Mouse (Mus musculus): ENCODE measurements around the gene Fem1a.

The Fem1a gene

GRCm38 (mm10) chr17:56256239-56256881, at the start of gene Fem1a:
Gene Fem1a, plus strand, starts transcription at chr17:56256810.
- DNase-seq (ENCODE audit: low spot score): peak; percentile 98

- DNase-seq (ENCODE audit: low spot score): no peak
These were observed 49.5 kb upstream of the Fem1a start for GRCm38 (mm10) chr17:56206986-56207674.

GRCm38 (mm10) chr17:56207963-56208530, 48.6 kb upstream of the Fem1a start:
- no peak for DNase-seq (ENCODE audit: low spot score)

GRCm38 (mm10) chr17:56208821-56209220, 47.8 kb upstream of the Fem1a start:
- DNase-seq (ENCODE audit: low spot score): no peak

- no peak for DNase-seq (ENCODE audit: low spot score)
These were observed 45.5 kb upstream of the Fem1a start for GRCm38 (mm10) chr17:56211090-56211489.

GRCm38 (mm10) chr17:56212676-56213075, 43.9 kb upstream of the Fem1a start:
- DNase-seq (ENCODE audit: low spot score): no peak

GRCm38 (mm10) chr17:56214229-56214628, 42.4 kb upstream of the Fem1a start:
- no peak for DNase-seq (ENCODE audit: low spot score)

- no peak for DNase-seq (ENCODE audit: low spot score)
These were observed 38.9 kb upstream of the Fem1a start for GRCm38 (mm10) chr17:56217670-56218069.

GRCm38 (mm10) chr17:56218377-56219191, 38.0 kb upstream of the Fem1a start, which contains the start of gene Dpp9:
Gene Dpp9, minus strand, starts transcription at chr17:56218905.
- DNase-seq (ENCODE audit: low spot score): peak; percentile 91

GRCm38 (mm10) chr17:56219251-56219650, 37.4 kb upstream of the Fem1a start:
- DNase-seq (ENCODE audit: low spot score): no peak

- DNase-seq (ENCODE audit: low spot score): no peak
These were observed 36.8 kb upstream of the Fem1a start for GRCm38 (mm10) chr17:56219805-56220204.

GRCm38 (mm10) chr17:56224916-56225315, 31.7 kb upstream of the Fem1a start:
- no peak for DNase-seq (ENCODE audit: low spot score)

- DNase-seq (ENCODE audit: low spot score): no peak
These were observed 30.0 kb upstream of the Fem1a start for GRCm38 (mm10) chr17:56226566-56226965.

- peak; percentile 84 for DNase-seq (ENCODE audit: low spot score)
These were observed 26.7 kb upstream of the Fem1a start for GRCm38 (mm10) chr17:56229943-56230342.

GRCm38 (mm10) chr17:56233389-56233788, 23.2 kb upstream of the Fem1a start:
- no peak for DNase-seq (ENCODE audit: low spot score)

GRCm38 (mm10) chr17:56233818-56234469, 22.7 kb upstream of the Fem1a start:
- DNase-seq (ENCODE audit: low spot score): peak; percentile 74

- no peak for DNase-seq (ENCODE audit: low spot score)
These were observed 14.8 kb upstream of the Fem1a start for GRCm38 (mm10) chr17:56241541-56242401.

GRCm38 (mm10) chr17:56245608-56246007, 11.0 kb upstream of the Fem1a start:
- no peak for DNase-seq (ENCODE audit: low spot score)

GRCm38 (mm10) chr17:56251136-56251829, 5.3 kb upstream of the Fem1a start:
- DNase-seq (ENCODE audit: low spot score): no peak

GRCm38 (mm10) chr17:56254695-56255094, 1.9 kb upstream of the Fem1a start:
- DNase-seq (ENCODE audit: low spot score): no peak

Measured in left cerebral cortex, adult 11 months (tissue).